Mouse (Mus musculus) G1E-ER4 (cell line): ENCODE results near the gene 1700001C19Rik. TPM values are rescaled to one million over a fixed set of nuclear protein-coding genes. Genes with fewer than 3 reads are reported as not detected.

ENCODE experiments used
- GATA1 ChIP-seq: IDR thresholded peaks from one replicate; pipeline ENCODE4 v1.8.0; 2012; ENCODE audit warnings: low read length, inconsistent platforms
- polyA plus RNA-seq: library from polyadenylated mRNA; stranded (reverse); fragments of >175 nt; gene quantifications from 2 replicates; pipeline ENCODE4 v1.2.3, GENCODE M21; 2012

Gene 1700001C19Rik
- polyA plus RNA-seq, 1 experiment, result not detected

GRCm38 (mm10) chr17:47448523-47449372 is 11.6 kb upstream of the 1700001C19Rik start:
- TF ChIP-seq GATA1, result no peak

- TF ChIP-seq GATA1, result no peak
Observed at GRCm38 (mm10) chr17:47446561-47446960, 9.4 kb upstream of the 1700001C19Rik start.

- no peak for TF ChIP-seq GATA1
Observed at GRCm38 (mm10) chr17:47446025-47446424, 8.8 kb upstream of the 1700001C19Rik start.

GRCm38 (mm10) chr17:47445518-47445917 is 8.3 kb upstream of the 1700001C19Rik start:
- TF ChIP-seq GATA1, result no peak

GRCm38 (mm10) chr17:47444113-47444512 is 6.9 kb upstream of the 1700001C19Rik start:
- TF ChIP-seq GATA1, result no peak

GRCm38 (mm10) chr17:47442271-47442670 is 5.1 kb upstream of the 1700001C19Rik start:
- TF ChIP-seq GATA1, result no peak

- no peak for TF ChIP-seq GATA1
Observed at GRCm38 (mm10) chr17:47441296-47442051, 4.3 kb upstream of the 1700001C19Rik start.

GRCm38 (mm10) chr17:47440359-47440890 is 3.2 kb upstream of the 1700001C19Rik start:
- no peak for TF ChIP-seq GATA1

GRCm38 (mm10) chr17:47439396-47440028 is 2.3 kb upstream of the 1700001C19Rik start:
- TF ChIP-seq GATA1, result no peak

GRCm38 (mm10) chr17:47438611-47439010 is 1.4 kb upstream of the 1700001C19Rik start:
- no peak for TF ChIP-seq GATA1

- no peak for TF ChIP-seq GATA1
Observed at GRCm38 (mm10) chr17:47436156-47436906, 845 bp downstream of the 1700001C19Rik start, which contains the start of gene AI661453. AI661453 (plus strand) TSS chr17:47436615.

- TF ChIP-seq GATA1, result no peak
Observed at GRCm38 (mm10) chr17:47430815-47431214, 6.4 kb downstream of the 1700001C19Rik start.

- TF ChIP-seq GATA1, result no peak
Observed at GRCm38 (mm10) chr17:47428831-47429304, 8.3 kb downstream of the 1700001C19Rik start.

- TF ChIP-seq GATA1, result no peak
Observed at GRCm38 (mm10) chr17:47427316-47427715, 9.9 kb downstream of the 1700001C19Rik start.

GRCm38 (mm10) chr17:47424186-47424585 is 13.0 kb downstream of the 1700001C19Rik start:
- no peak for TF ChIP-seq GATA1
